Mouse (Mus musculus): ENCODE results near the gene Areg. TPM values are rescaled to one million over a fixed set of nuclear protein-coding genes. Genes with fewer than 3 reads are reported as not detected.

The Areg gene
- total and polyA plus RNA-seq, 2 experiments from 2014 or later = 0.94 TPM; not detected in 1

DNA sequence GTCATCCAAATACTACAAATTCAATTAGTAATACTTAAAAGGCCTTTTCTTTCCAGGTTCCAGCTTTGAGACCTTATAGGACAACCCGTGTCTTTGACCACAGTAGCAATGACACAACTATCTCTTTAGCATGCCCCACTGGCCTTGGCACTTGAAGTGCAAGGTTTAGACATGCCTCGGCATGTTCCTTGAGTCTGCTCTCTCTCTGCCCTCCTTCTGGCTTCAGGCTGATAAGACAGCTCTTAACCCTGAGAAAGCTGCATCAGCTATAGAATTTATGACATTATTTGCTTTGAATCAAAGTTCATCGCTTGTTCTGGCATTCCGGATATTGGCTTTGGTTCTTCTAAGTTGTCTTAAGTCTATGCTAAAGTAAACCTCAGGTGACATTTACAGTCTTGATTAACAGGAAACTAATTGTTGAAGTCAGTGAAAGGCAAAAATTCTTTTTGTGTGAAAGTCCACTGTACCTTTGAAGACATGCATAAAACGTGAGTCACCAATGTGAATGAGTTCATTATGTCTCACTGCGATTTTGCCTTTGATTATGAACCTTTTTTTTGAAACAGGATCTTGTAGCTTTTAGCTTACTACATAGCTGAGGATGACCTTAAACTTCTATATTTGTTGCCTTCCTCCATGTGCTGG, 29.3 kb upstream of the Areg start:
- DNase-seq (ENCODE audit: low spot score) = no peak
- Histone ChIP-seq H3K4me3 (ENCODE audit: low read length) (no peak overlapping the region), H3K27ac (no peak overlapping the region), H3K9ac (replicated peaks; ENCODE audit: low read length) (no peak overlapping the region), H3K4me1 (ENCODE audit: insufficient read depth, low read length) (no peaks in the 10 kb centered on the region), H3K27me3 (ENCODE audit: insufficient read depth, low read length) (no peaks in the 10 kb centered on the region), H3K4me2 (ENCODE audit: low read depth, low read length) (no peak overlapping the region), H3K9me3 (ENCODE audit: low read length) (no peaks in the 10 kb centered on the region), H3K36me3 (ENCODE audit: insufficient read depth, low read length) (no peaks in the 10 kb centered on the region)
- TF ChIP-seq CTCF (IDR thresholded peaks at IDR 0.05; ENCODE audit: low read depth) = no peak
- 91% methylated on average over 6 of the region's 6 CpGs for WGBS
- ATAC-seq = no peak

DNA sequence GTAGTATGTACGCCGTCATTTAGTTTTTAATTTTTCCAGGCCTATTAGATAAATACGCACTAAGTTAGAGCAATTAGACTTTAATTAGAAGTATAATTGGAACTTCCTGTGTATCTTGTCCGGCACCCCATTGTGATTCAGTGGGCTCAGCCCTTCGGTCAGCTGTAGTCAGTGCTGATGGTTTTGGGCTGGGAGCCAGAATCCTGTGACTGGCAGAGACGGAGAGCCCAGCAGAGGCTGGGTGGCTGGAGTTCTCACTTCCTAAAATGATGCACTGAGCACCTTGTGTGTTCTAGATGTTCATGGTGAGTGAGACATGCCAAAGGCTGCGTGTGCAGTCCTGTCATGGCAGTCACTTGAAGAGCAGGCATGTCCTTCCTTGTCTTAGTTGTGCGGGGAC, 28.4 kb upstream of the Areg start:
- H3K9me3 ChIP-seq (ENCODE audit: low read length) = no peaks in the 10 kb centered on the region
- no peak overlapping the region for H3K9ac ChIP-seq (replicated peaks; ENCODE audit: low read length)
- DNase-seq (ENCODE audit: low spot score) (peak; percentile 23), ATAC-seq (no peak)
- TF ChIP-seq CTCF (IDR thresholded peaks at IDR 0.05; ENCODE audit: low read depth) = no peak
- 64% methylated on average over 8 of the region's 8 CpGs for WGBS
- H3K36me3 ChIP-seq (ENCODE audit: insufficient read depth, low read length) = no peaks in the 10 kb centered on the region
- H3K4me2 ChIP-seq (ENCODE audit: low read depth, low read length) = no peak overlapping the region
- H3K27me3 ChIP-seq (ENCODE audit: insufficient read depth, low read length) = no peaks in the 10 kb centered on the region
- no peak overlapping the region for H3K4me3 ChIP-seq (ENCODE audit: low read length)
- H3K4me1 ChIP-seq (ENCODE audit: insufficient read depth, low read length) = no peaks in the 10 kb centered on the region
- H3K27ac ChIP-seq = no peak overlapping the region

DNA sequence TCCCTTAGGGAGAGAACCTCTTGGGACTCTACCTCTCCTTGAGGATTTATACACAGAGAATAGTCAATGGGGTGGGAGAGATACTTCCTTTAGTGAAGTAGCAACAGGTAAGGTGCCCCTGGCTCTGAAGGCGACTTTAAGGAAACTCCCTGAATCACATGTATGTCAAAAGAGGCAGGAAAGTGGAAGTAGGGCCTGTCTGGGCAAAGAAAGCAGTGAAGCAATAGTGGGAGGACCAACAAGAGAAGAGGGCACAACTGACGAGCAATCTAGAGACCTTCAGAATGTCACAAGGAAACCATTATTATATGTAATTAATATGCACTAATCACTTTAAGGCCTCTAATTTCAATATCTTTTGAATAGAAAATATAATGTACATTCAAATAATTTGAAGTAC, 25.4 kb upstream of the Areg start:
- H3K36me3 ChIP-seq (ENCODE audit: insufficient read depth, low read length) = no peaks in the 10 kb centered on the region
- no peak for TF ChIP-seq CTCF (IDR thresholded peaks at IDR 0.05; ENCODE audit: low read depth)
- H3K27me3 ChIP-seq (ENCODE audit: insufficient read depth, low read length) = no peaks in the 10 kb centered on the region
- WGBS = 88% methylated on average over 2 of the region's 2 CpGs
- no peak overlapping the region for H3K4me2 ChIP-seq (ENCODE audit: low read depth, low read length)
- H3K4me3 ChIP-seq (ENCODE audit: low read length) = no peak overlapping the region
- H3K9ac ChIP-seq (replicated peaks; ENCODE audit: low read length) = no peak overlapping the region
- H3K27ac ChIP-seq = no peak overlapping the region
- no peak for DNase-seq (ENCODE audit: low spot score)
- no peaks in the 10 kb centered on the region for H3K4me1 ChIP-seq (ENCODE audit: insufficient read depth, low read length)
- no peaks in the 10 kb centered on the region for H3K9me3 ChIP-seq (ENCODE audit: low read length)
- ATAC-seq = no peak

DNA sequence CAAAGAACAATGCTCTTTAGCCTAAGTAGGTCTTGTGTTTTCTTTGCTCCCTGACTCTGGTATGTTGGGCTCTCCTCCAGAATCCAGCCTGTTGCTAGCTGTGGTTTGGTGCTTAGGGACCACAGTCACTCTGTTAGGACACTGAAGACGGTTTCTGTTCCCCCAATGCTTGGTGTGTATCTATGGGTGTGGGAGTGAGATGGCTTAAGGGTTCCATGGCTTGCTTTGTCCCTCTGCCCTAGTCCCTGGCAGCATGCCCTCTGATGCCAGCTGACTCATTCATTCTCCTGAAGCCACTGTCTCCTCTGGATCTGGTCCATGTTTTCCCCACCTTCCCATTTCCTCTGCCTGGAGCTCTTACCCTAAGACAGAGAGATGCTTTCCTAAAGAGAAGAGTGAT, 24.8 kb upstream of the Areg start:
- H3K9ac ChIP-seq (replicated peaks; ENCODE audit: low read length) = no peak overlapping the region
- WGBS = 63% methylated on average over 1 of the region's 1 CpGs
- TF ChIP-seq CTCF (IDR thresholded peaks at IDR 0.05; ENCODE audit: low read depth) = no peak
- H3K4me2 ChIP-seq (ENCODE audit: low read depth, low read length) = no peak overlapping the region
- no peaks in the 10 kb centered on the region for H3K9me3 ChIP-seq (ENCODE audit: low read length)
- H3K4me3 ChIP-seq (ENCODE audit: low read length) = no peak overlapping the region
- no peaks in the 10 kb centered on the region for H3K4me1 ChIP-seq (ENCODE audit: insufficient read depth, low read length)
- H3K27ac ChIP-seq = no peak overlapping the region
- ATAC-seq (no peak), DNase-seq (ENCODE audit: low spot score) (no peak)
- H3K27me3 ChIP-seq (ENCODE audit: insufficient read depth, low read length) = no peaks in the 10 kb centered on the region
- no peaks in the 10 kb centered on the region for H3K36me3 ChIP-seq (ENCODE audit: insufficient read depth, low read length)

DNA sequence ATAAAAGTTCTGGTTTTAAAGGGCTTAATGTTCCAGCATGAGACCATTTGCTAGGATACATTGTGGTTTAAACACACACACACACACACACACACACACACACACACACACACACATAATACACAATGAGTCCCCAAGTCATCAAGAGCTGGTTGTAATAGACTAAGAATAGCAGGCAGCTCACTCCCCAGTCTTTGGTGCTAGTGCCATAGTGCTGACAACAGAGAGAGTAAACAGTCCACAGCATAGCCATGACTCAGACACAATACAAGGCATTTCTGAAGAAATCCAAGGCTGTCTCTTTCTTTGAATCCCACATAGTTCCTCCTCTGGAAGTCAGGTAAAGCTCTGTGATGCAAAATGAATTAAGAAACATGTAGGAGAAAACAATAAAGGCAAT, 20.8 kb upstream of the Areg start:
- Histone ChIP-seq H3K27me3 (ENCODE audit: insufficient read depth, low read length) (no peaks in the 10 kb centered on the region), H3K4me1 (ENCODE audit: insufficient read depth, low read length) (no peaks in the 10 kb centered on the region), H3K27ac (no peak overlapping the region), H3K36me3 (ENCODE audit: insufficient read depth, low read length) (no peaks in the 10 kb centered on the region), H3K9ac (replicated peaks; ENCODE audit: low read length) (no peak overlapping the region), H3K9me3 (ENCODE audit: low read length) (no peaks in the 10 kb centered on the region), H3K4me2 (ENCODE audit: low read depth, low read length) (no peak overlapping the region), H3K4me3 (ENCODE audit: low read length) (no peak overlapping the region)
- no peak for TF ChIP-seq CTCF (IDR thresholded peaks at IDR 0.05; ENCODE audit: low read depth)
- DNase-seq (ENCODE audit: low spot score) (no peak), ATAC-seq (no peak)

DNA sequence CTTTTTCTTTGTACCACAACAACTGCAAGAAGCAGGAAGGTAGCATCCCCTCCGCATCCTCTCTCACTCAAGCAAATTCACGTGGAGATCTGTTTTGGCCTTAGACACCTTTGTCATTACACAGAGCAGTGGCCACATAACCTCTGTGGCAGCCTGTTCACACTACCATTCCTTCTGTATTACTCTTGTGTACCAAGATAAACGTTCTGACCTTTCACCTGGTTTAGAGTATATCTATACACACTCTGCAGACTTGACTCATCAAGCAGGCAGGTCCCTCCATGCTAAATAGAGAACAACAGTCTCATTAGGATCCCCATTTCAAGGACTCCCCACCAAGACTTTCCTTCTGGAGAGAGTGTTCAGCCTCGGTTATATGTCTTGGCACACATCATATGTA, 16.0 kb upstream of the Areg start:
- H3K27ac ChIP-seq = no peak overlapping the region
- no peak for TF ChIP-seq CTCF (IDR thresholded peaks at IDR 0.05; ENCODE audit: low read depth)
- H3K4me1 ChIP-seq (ENCODE audit: insufficient read depth, low read length) = no peaks in the 10 kb centered on the region
- no peak overlapping the region for H3K9ac ChIP-seq (replicated peaks; ENCODE audit: low read length)
- H3K9me3 ChIP-seq (ENCODE audit: low read length) = no peaks in the 10 kb centered on the region
- H3K4me2 ChIP-seq (ENCODE audit: low read depth, low read length) = no peak overlapping the region
- H3K27me3 ChIP-seq (ENCODE audit: insufficient read depth, low read length) = no peaks in the 10 kb centered on the region
- no peak overlapping the region for H3K4me3 ChIP-seq (ENCODE audit: low read length)
- DNase-seq (ENCODE audit: low spot score) (no peak), ATAC-seq (no peak)
- 84% methylated on average over 4 of the region's 4 CpGs for WGBS
- no peaks in the 10 kb centered on the region for H3K36me3 ChIP-seq (ENCODE audit: insufficient read depth, low read length)

DNA sequence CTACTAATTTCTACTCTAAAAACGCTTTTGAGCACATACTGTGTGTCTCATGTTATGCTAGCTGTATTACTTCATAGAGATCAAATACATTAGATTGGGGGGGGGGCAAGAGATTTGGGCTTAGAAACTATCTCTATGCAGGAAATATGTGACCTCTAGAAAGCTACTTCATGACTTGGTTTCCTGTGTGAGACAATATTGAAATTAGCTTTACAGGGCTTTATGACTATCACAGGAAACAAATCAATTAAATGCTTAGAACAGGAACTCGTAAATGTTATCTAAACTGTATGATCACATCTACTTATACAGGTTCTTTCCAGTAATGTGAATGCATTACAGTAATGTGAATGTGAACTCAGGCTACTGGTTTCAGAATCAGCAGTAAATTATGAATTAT, 15.3 kb upstream of the Areg start:
- no peak overlapping the region for H3K27ac ChIP-seq
- H3K4me2 ChIP-seq (ENCODE audit: low read depth, low read length) = no peak overlapping the region
- ATAC-seq = no peak
- no peak overlapping the region for H3K9ac ChIP-seq (replicated peaks; ENCODE audit: low read length)
- H3K4me3 ChIP-seq (ENCODE audit: low read length) = no peak overlapping the region
- no peak for DNase-seq (ENCODE audit: low spot score)
- TF ChIP-seq CTCF (IDR thresholded peaks at IDR 0.05; ENCODE audit: low read depth) = no peak
- H3K27me3 ChIP-seq (ENCODE audit: insufficient read depth, low read length) = no peaks in the 10 kb centered on the region
- no peaks in the 10 kb centered on the region for H3K36me3 ChIP-seq (ENCODE audit: insufficient read depth, low read length)
- WGBS = 85% methylated on average over 2 of the region's 2 CpGs
- H3K9me3 ChIP-seq (ENCODE audit: low read length) = no peaks in the 10 kb centered on the region
- H3K4me1 ChIP-seq (ENCODE audit: insufficient read depth, low read length) = no peaks in the 10 kb centered on the region

All from hindbrain, postnatal 0 days (tissue).